In genomic region chr17:86903596-86903995, GRCm38 (mm10) we compare ENCODE assay signal across 10 mouse cellular contexts. TPM values are rescaled to one million over a fixed set of nuclear protein-coding genes. Genes with fewer than 3 reads are reported as not detected.
DNase-seq lines count a peak whose midpoint lies in the region; ATAC-seq and TF ChIP-seq lines count a peak whose summit lies in the region.
"Had no signal": no experiment of that assay in that cellular context is flagged by ENCODE, and none has a peak within 500 bp of the region (broad histone marks: within the 10 kb centered on the region; RNA-seq: fewer than 3 reads in every experiment).

No protein-coding gene starts in this region.

- H3K4me2 ChIP-seq in kidney, embryonic 16.5 days (replicated peaks; ENCODE audit: low read depth, low read length), result no peak overlapping the region
- no peak overlapping the region for H3K4me2 ChIP-seq in intestine, postnatal 0 days (replicated peaks; ENCODE audit: low read depth)
- no peak overlapping the region for H3K4me2 ChIP-seq in kidney, embryonic 15.5 days
- H3K4me2 ChIP-seq: liver, embryonic 13.5 days had no signal

- H3K9me3 ChIP-seq in kidney, embryonic 16.5 days (ENCODE audit: low read length), result no peaks in the 10 kb centered on the region
- no peaks in the 10 kb centered on the region for H3K9me3 ChIP-seq in intestine, postnatal 0 days (ENCODE audit: control insufficient read depth)
- no peaks in the 10 kb centered on the region for H3K9me3 ChIP-seq in kidney, embryonic 15.5 days (replicated peaks)
- H3K9me3 ChIP-seq: liver, embryonic 13.5 days had no signal

- H3K27me3 ChIP-seq in kidney, embryonic 16.5 days (ENCODE audit: insufficient read depth, low read length), result no peaks in the 10 kb centered on the region
- peaks cover 3% of the 10 kb centered on the region; the same call in 1 of the 2 replicates for H3K27me3 ChIP-seq in intestine, postnatal 0 days (replicated peaks; ENCODE audit: control insufficient read depth, insufficient read depth, low read length)
- H3K27me3 ChIP-seq in kidney, embryonic 15.5 days, result peaks cover 13% of the 10 kb centered on the region; the same call in 1 of the 2 replicates
- H3K27me3 ChIP-seq: liver, embryonic 13.5 days had no signal

- no peak overlapping the region for H3K4me3 ChIP-seq in kidney, embryonic 16.5 days (ENCODE audit: low read length)
- H3K4me3 ChIP-seq in intestine, postnatal 0 days (ENCODE audit: low read depth, low read length), result no peak overlapping the region
- H3K4me3 ChIP-seq in kidney, embryonic 15.5 days (replicated peaks), result no peak overlapping the region
- H3K4me3 ChIP-seq: liver, embryonic 13.5 days had no signal

- H3K4me1 ChIP-seq in kidney, embryonic 16.5 days (ENCODE audit: insufficient read depth, low read length), result peaks cover 17% of the 10 kb centered on the region
- H3K4me1 ChIP-seq in intestine, postnatal 0 days (replicated peaks; ENCODE audit: control insufficient read depth, insufficient read depth, low read length), result no peaks in the 10 kb centered on the region
- peaks cover 32% of the 10 kb centered on the region for H3K4me1 ChIP-seq in kidney, embryonic 15.5 days

- TF ChIP-seq CTCF in intestine, postnatal 0 days (IDR thresholded peaks at IDR 0.05; ENCODE audit: low read depth), result no peak

- H3K27ac ChIP-seq in kidney, embryonic 16.5 days (ENCODE audit: low read length), result no peak overlapping the region
- H3K27ac ChIP-seq in intestine, postnatal 0 days (ENCODE audit: low read depth, low read length), result no peak overlapping the region
- H3K27ac ChIP-seq in kidney, embryonic 15.5 days, result no peak overlapping the region
- H3K27ac ChIP-seq: liver, embryonic 13.5 days had no signal

- 40% methylated on average over 7 of the region's 7 CpGs for WGBS in kidney, embryonic 16.5 days
- WGBS in intestine, postnatal 0 days, result 32% methylated on average over 7 of the region's 7 CpGs
- 32% methylated on average over 7 of the region's 7 CpGs for WGBS in kidney, embryonic 15.5 days

- no peaks in the 10 kb centered on the region for H3K36me3 ChIP-seq in kidney, embryonic 16.5 days (ENCODE audit: insufficient read depth, low read length)
- no peaks in the 10 kb centered on the region for H3K36me3 ChIP-seq in intestine, postnatal 0 days (ENCODE audit: control insufficient read depth, insufficient read depth)
- H3K36me3 ChIP-seq in kidney, embryonic 15.5 days, result no peaks in the 10 kb centered on the region
- H3K36me3 ChIP-seq: liver, embryonic 13.5 days had no signal

- H3K9ac ChIP-seq in kidney, embryonic 16.5 days (replicated peaks; ENCODE audit: low read length), result no peak overlapping the region
- H3K9ac ChIP-seq in intestine, postnatal 0 days (ENCODE audit: low read depth, low read length), result no peak overlapping the region
- no peak overlapping the region for H3K9ac ChIP-seq in kidney, embryonic 15.5 days
- H3K9ac ChIP-seq: liver, embryonic 13.5 days had no signal

- no peak for ATAC-seq in kidney, embryonic 16.5 days (ENCODE audit: low FRiP score, low TSS enrichment)
- ATAC-seq in intestine, postnatal 0 days, result no peak
- ATAC-seq in kidney, embryonic 15.5 days (replicated peaks; ENCODE audit: low FRiP score), result no peak

- DNase-seq in kidney, postnatal 10 days, result peak; percentile 47
- peak; percentile 54 for DNase-seq in CD4-positive helper T cell, adult 2 months (ENCODE audit: low read depth, low spot score)
- DNase-seq in adrenal gland, postnatal 36 days, result peak; percentile 64 to 73
- DNase-seq in lung, postnatal 10 days, result peak; percentile 77
- DNase-seq in cerebellum, adult 18-20 months, result no peak
- DNase-seq: gastrocnemius, postnatal 14 days; liver, embryonic 13.5 days had no signal

RNA-seq across cellular contexts. Expression of gene Tmem247, which starts 13.6 kb away (rescaled TPM):
- not detected in 2 replicates for polyA plus RNA-seq in kidney, embryonic 16.5 days (2015; fragmentation: Nextera tagmentation; extraction: Ambion mirVana)
- not detected for total RNA-seq in adrenal gland, postnatal 36 days (2021)
- not detected in 2 replicates for polyA plus RNA-seq in intestine, postnatal 0 days (2015; fragmentation: Nextera tagmentation; extraction: Ambion mirVana)
- not detected in 2 replicates for polyA plus RNA-seq in kidney, embryonic 15.5 days (2015; fragmentation: Nextera tagmentation; extraction: Ambion mirVana)
- total RNA-seq: gastrocnemius, postnatal 14 days had no signal
- polyA plus RNA-seq: liver, embryonic 13.5 days had no signal

RNA-seq across cellular contexts. Expression of gene Atp6v1e2, which starts 44.1 kb away (rescaled TPM):
- not detected in 2 replicates for polyA plus RNA-seq in kidney, embryonic 16.5 days (2015; fragmentation: Nextera tagmentation; extraction: Ambion mirVana)
- not detected for total RNA-seq in adrenal gland, postnatal 36 days (2021)
- polyA plus RNA-seq in intestine, postnatal 0 days (2015; fragmentation: Nextera tagmentation; extraction: Ambion mirVana), result not detected in 2 replicates
- not detected in 2 replicates for polyA plus RNA-seq in kidney, embryonic 15.5 days (2015; fragmentation: Nextera tagmentation; extraction: Ambion mirVana)
- total RNA-seq: gastrocnemius, postnatal 14 days had no signal
- polyA plus RNA-seq: liver, embryonic 13.5 days had no signal

RNA-seq across cellular contexts. Expression of gene Rhoq, which starts 59.3 kb away (rescaled TPM):
- polyA plus RNA-seq in kidney, embryonic 16.5 days (2015; fragmentation: Nextera tagmentation; extraction: Ambion mirVana), result 12.9 and 14.0 TPM in 2 replicates
- total RNA-seq in adrenal gland, postnatal 36 days (2021), result 100 to 1,000 TPM in 1 of 2 experiments, 10 to 100 TPM in 1; 79.5 to 109 TPM
- polyA plus RNA-seq in intestine, postnatal 0 days (2015; fragmentation: Nextera tagmentation; extraction: Ambion mirVana), result 7.3 and 7.6 TPM in 2 replicates
- 16.3 and 16.9 TPM in 2 replicates for polyA plus RNA-seq in kidney, embryonic 15.5 days (2015; fragmentation: Nextera tagmentation; extraction: Ambion mirVana)

Comparison
In these comparisons a context has a peak if more than half of its experiments do, and no peak if none do; other contexts are left out.
1. DNase-seq: peak in kidney, postnatal 10 days (single experiment), CD4-positive helper T cell, adult 2 months (single experiment), adrenal gland, postnatal 36 days (2 of 2) and lung, postnatal 10 days (single experiment); none in cerebellum, adult 18-20 months (0 of 2).